Mouse (Mus musculus) liver, adult 10 weeks (tissue): ENCODE measurements around the gene Fam205a1. TPM values are rescaled to one million over a fixed set of nuclear protein-coding genes. Genes with fewer than 3 reads are reported as not detected.

Experiments
- polyA plus RNA-seq: library from polyadenylated mRNA; stranded (reverse); fragments of 350-450 nt; fragmentation: Illumina TruSeq; extraction: RNeasy Lipid Tissue Mini Kit (QIAGEN cat#74804); gene quantifications from one replicate; pipeline ENCODE4 v1.2.3, GENCODE M21; 2014; ENCODE audit warnings: low read depth, low replicate concordance

Fam205a1 gene
- polyA plus RNA-seq = not detected

GRCm38 (mm10) chr4:42853788-42854187, at the start of gene Fam205a1:
TSS of gene Fam205a1 (minus strand) at chr4:42853888.

GRCm38 (mm10) chr4:42874134-42874533, 20.4 kb upstream of the Fam205a1 start, which contains the start of gene Fam205c:
TSS of gene Fam205c (minus strand) at chr4:42874234.

DNA sequence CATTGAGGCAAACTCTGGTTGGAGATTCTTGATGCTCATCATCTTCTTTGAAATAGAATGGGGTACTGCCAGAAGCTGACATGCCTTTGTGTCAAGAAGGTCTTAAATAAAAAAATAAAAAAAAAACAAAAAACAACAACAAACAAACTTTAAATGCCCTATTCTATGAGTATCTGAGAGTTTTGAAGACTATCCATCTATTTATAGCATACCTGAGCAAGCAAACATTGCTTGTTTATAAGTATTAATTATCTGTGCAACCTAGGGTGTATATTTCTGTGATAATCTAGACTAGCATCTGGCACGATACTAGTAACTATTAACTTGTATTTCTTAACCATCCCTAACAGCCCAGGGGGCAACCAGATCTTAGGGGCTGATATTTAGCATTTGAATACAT, 3.0 kb upstream of the Fam205a1 start, which contains the start of gene Gm12394:
Gene Gm12394, minus strand, starts transcription at position 101 of the 400 bp plus-strand sequence.

Other genes with a start within 250 kb of the Fam205a1 start
- gene Gm10591, start 241.7 kb downstream of the Fam205a1 start, polyA plus RNA-seq = not detected
- gene Gm2564, start 224.2 kb downstream of the Fam205a1 start, polyA plus RNA-seq = not detected
- not detected for gene Ccl27b, start 198.6 kb downstream of the Fam205a1 start, polyA plus RNA-seq
- not detected for gene Il11ra2, start 192.0 kb downstream of the Fam205a1 start, polyA plus RNA-seq
- gene 4930578G10Rik, start 118.3 kb downstream of the Fam205a1 start, polyA plus RNA-seq = not detected
- gene Ccl19, start 97.3 kb downstream of the Fam205a1 start, polyA plus RNA-seq = not detected
- gene Ccl21a, start 79.9 kb downstream of the Fam205a1 start, polyA plus RNA-seq = not detected
- not detected for gene Gm12394, start 2.9 kb upstream of the Fam205a1 start, polyA plus RNA-seq
- not detected for gene Fam205c, start 20.3 kb upstream of the Fam205a1 start, polyA plus RNA-seq
- 0.11 TPM for gene Phf24, start 62.8 kb upstream of the Fam205a1 start, polyA plus RNA-seq
- gene Dnajb5, start 95.9 kb upstream of the Fam205a1 start, polyA plus RNA-seq = 0.19 TPM
- gene 1700022I11Rik, start 115.7 kb upstream of the Fam205a1 start, polyA plus RNA-seq = not detected
- gene Vcp, start 146.6 kb upstream of the Fam205a1 start, polyA plus RNA-seq = 159 TPM
- gene Fancg, start 156.6 kb upstream of the Fam205a1 start, polyA plus RNA-seq = 1.6 TPM
- gene Pigo, start 171.9 kb upstream of the Fam205a1 start, polyA plus RNA-seq = 2.7 TPM
- 29.1 TPM for gene Stoml2, start 177.8 kb upstream of the Fam205a1 start, polyA plus RNA-seq
- gene Fam214b, start 192.3 kb upstream of the Fam205a1 start, polyA plus RNA-seq = 1.7 TPM
- 1.9 TPM for gene Unc13b, start 205.1 kb upstream of the Fam205a1 start, polyA plus RNA-seq